Comparison of ENCODE assay signal across 10 mouse cellular contexts in the genomic region with DNA sequence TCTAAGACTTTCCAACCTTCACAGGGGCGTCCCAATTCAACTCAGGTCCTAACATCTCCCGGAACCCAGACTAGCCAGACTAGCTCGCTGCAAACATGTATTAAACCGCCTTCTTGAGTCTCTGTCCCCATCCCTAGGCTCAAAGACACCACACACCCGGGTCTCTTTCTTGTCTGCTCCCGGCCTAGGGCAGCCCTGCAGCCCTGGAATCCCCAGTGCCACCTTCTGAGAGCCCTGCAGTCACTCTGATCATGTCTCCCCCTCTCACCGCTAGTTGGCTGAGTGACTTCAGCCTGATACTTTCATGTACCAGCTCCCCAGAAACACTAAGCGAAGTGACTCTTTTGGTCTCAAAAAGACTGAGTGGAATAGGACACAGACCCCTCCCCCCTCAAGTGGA. TPM values are rescaled to one million over a fixed set of nuclear protein-coding genes. Genes with fewer than 3 reads are reported as not detected.
A peak's percentile ranks its signal among the peaks of the same experiment; 100 is the strongest.
DNase-seq lines count a peak whose midpoint lies in the region; ATAC-seq and TF ChIP-seq lines count a peak whose summit lies in the region.
"Had no signal": no experiment of that assay in that cellular context is flagged by ENCODE, and none has a peak within 500 bp of the region (broad histone marks: within the 10 kb centered on the region; RNA-seq: fewer than 3 reads in every experiment).

No protein-coding gene starts in this region.

- H3K4me2 ChIP-seq in hindbrain, embryonic 16.5 days (ENCODE audit: low read length): peak overlapping the region; percentile 91
- peak overlapping the region; percentile 81 for H3K4me2 ChIP-seq in neural tube, embryonic 11.5 days (ENCODE audit: low read depth)

- ATAC-seq in hindbrain, embryonic 16.5 days: no peak
- no peak for ATAC-seq in neural tube, embryonic 11.5 days (ENCODE audit: insufficient read depth, low FRiP score, low TSS enrichment)

- H3K9me3 ChIP-seq in hindbrain, embryonic 16.5 days (ENCODE audit: control insufficient read depth, low read length): no peaks in the 10 kb centered on the region
- no peaks in the 10 kb centered on the region for H3K9me3 ChIP-seq in neural tube, embryonic 11.5 days (ENCODE audit: control insufficient read depth, low read length)

- no peak for DNase-seq in layer of hippocampus, adult 2 months (ENCODE audit: low spot score in 2 of 2)
- no peak for DNase-seq in layer of hippocampus, adult 9-10 months (ENCODE audit: low spot score)
- no peak for DNase-seq in neural tube, embryonic 11.5 days (ENCODE audit: low spot score)
- no peak for DNase-seq in ovary, postnatal 10 days (ENCODE audit: low spot score)
- DNase-seq in frontal cortex, postnatal 36 days (ENCODE audit: low spot score in 2 of 2): no peak
- DNase-seq in cerebellum, postnatal 25 days: no peak
- DNase-seq: thymus, postnatal 25 days had no signal

- H3K4me1 ChIP-seq in embryonic fibroblast, embryonic 13.5 days (ENCODE audit: control insufficient read depth, insufficient read depth, low read length): no peaks in the 10 kb centered on the region; the same call in 1 of the 2 replicates
- peaks cover 13% of the 10 kb centered on the region for H3K4me1 ChIP-seq in hindbrain, embryonic 16.5 days (ENCODE audit: control insufficient read depth, insufficient read depth, low read depth, low read length)
- H3K4me1 ChIP-seq in neural tube, embryonic 11.5 days (ENCODE audit: control insufficient read depth, insufficient read depth, low read length): 0 out of 2 replicates have a peak, but pooled peaks cover 2% of the 10 kb centered on the region

- H3K4me3 ChIP-seq in layer of hippocampus, adult 2 months: peak overlapping the region; percentile 36
- H3K4me3 ChIP-seq in embryonic fibroblast, embryonic 13.5 days (ENCODE audit: insufficient read depth, low read length): 0 out of 2 replicates have a peak overlapping the region, but pooled peaks have one; percentile 22
- peak overlapping the region; percentile 48 for H3K4me3 ChIP-seq in hindbrain, embryonic 16.5 days (ENCODE audit: low read length)
- peak overlapping the region; percentile 40 for H3K4me3 ChIP-seq in neural tube, embryonic 11.5 days (ENCODE audit: low read depth, low read length)

- TF ChIP-seq CTCF in layer of hippocampus, adult 2 months (conservative IDR thresholded peaks at IDR 0.05): peak; percentile 50
- TF ChIP-seq CTCF in embryonic fibroblast, embryonic 13.5 days (IDR thresholded peaks at IDR 0.05; ENCODE audit: borderline replicate concordance, insufficient read depth, low read length): no peak

- no peak overlapping the region for H3K27ac ChIP-seq in layer of hippocampus, adult 2 months
- H3K27ac ChIP-seq in embryonic fibroblast, embryonic 13.5 days (ENCODE audit: insufficient read depth, low read length): no peak overlapping the region
- H3K27ac ChIP-seq in hindbrain, embryonic 16.5 days (ENCODE audit: low read depth, low read length): no peak overlapping the region
- no peak overlapping the region for H3K27ac ChIP-seq in neural tube, embryonic 11.5 days (ENCODE audit: low read depth, low read length)

- peaks cover 33% of the 10 kb centered on the region for H3K27me3 ChIP-seq in hindbrain, embryonic 16.5 days (replicated peaks; ENCODE audit: control insufficient read depth, insufficient read depth, low read length)
- peaks cover 45% of the 10 kb centered on the region for H3K27me3 ChIP-seq in neural tube, embryonic 11.5 days (ENCODE audit: control insufficient read depth, insufficient read depth, low read length)

- TF ChIP-seq POLR2A in embryonic fibroblast, embryonic 13.5 days (IDR thresholded peaks at IDR 0.05; ENCODE audit: low read depth, low read length): no peak

- H3K9ac ChIP-seq in hindbrain, embryonic 16.5 days (ENCODE audit: low read depth, low read length): peak overlapping the region; percentile 67; the same call in 1 of the 2 replicates
- peak overlapping the region; percentile 29; the same call in 1 of the 2 replicates for H3K9ac ChIP-seq in neural tube, embryonic 11.5 days (ENCODE audit: low read length)

- 6% methylated on average over 8 of the region's 8 CpGs for WGBS in hindbrain, embryonic 16.5 days
- WGBS in neural tube, embryonic 11.5 days: 4% methylated on average over 8 of the region's 8 CpGs

- no peaks in the 10 kb centered on the region for H3K36me3 ChIP-seq in hindbrain, embryonic 16.5 days (ENCODE audit: control insufficient read depth, insufficient read depth, low read length)
- no peaks in the 10 kb centered on the region for H3K36me3 ChIP-seq in neural tube, embryonic 11.5 days (ENCODE audit: control insufficient read depth, insufficient read depth, low read length)

RNA-seq across cellular contexts. Expression of gene Dusp15, which starts 7.9 kb away (rescaled TPM):
- total RNA-seq in layer of hippocampus, adult 2 months (2021): 10 to 100 TPM in 1 of 2 experiments, 1 to 10 TPM in 1; 9.3 to 11.9 TPM
- 2.2 and 3.5 TPM in 2 replicates for polyA plus RNA-seq in embryonic fibroblast, embryonic 13.5 days (2011; ENCODE audit: insufficient read length, low read depth, missing spikeins)
- 11.6 and 13.6 TPM in 2 replicates for polyA plus RNA-seq in hindbrain, embryonic 16.5 days (2015; fragmentation: Nextera tagmentation; extraction: Ambion mirVana)
- polyA plus RNA-seq in neural tube, embryonic 11.5 days (2014; fragmentation: Nextera tagmentation; extraction: Ambion mirVana): 1.4 TPM in 2 replicates
- total RNA-seq: neutrophil, adult 5-6 weeks had no signal

RNA-seq across cellular contexts. Expression of gene Foxs1, which starts 10.6 kb away (rescaled TPM):
- total RNA-seq in layer of hippocampus, adult 2 months (2021): under 1 TPM; 0.37 to 0.84 TPM
- polyA plus RNA-seq in embryonic fibroblast, embryonic 13.5 days (2011; ENCODE audit: insufficient read length, low read depth, missing spikeins): 12.2 and 30.1 TPM in 2 replicates
- 4.2 and 4.5 TPM in 2 replicates for polyA plus RNA-seq in hindbrain, embryonic 16.5 days (2015; fragmentation: Nextera tagmentation; extraction: Ambion mirVana)
- 0.46 and 1.2 TPM in 2 replicates for polyA plus RNA-seq in neural tube, embryonic 11.5 days (2014; fragmentation: Nextera tagmentation; extraction: Ambion mirVana)
- total RNA-seq: neutrophil, adult 5-6 weeks had no signal

RNA-seq across cellular contexts. Expression of gene Ttll9, which starts 18.7 kb away (rescaled TPM):
- 1 to 10 TPM in 1 of 2 experiments, under 1 TPM in 1; 0.79 to 1.5 TPM for total RNA-seq in layer of hippocampus, adult 2 months (2021)
- not detected in 2 replicates for polyA plus RNA-seq in embryonic fibroblast, embryonic 13.5 days (2011; ENCODE audit: insufficient read length, low read depth, missing spikeins)
- polyA plus RNA-seq in hindbrain, embryonic 16.5 days (2015; fragmentation: Nextera tagmentation; extraction: Ambion mirVana): 9.2 and 10.5 TPM in 2 replicates
- polyA plus RNA-seq in neural tube, embryonic 11.5 days (2014; fragmentation: Nextera tagmentation; extraction: Ambion mirVana): 1.6 and 1.7 TPM in 2 replicates
- total RNA-seq: neutrophil, adult 5-6 weeks had no signal

RNA-seq across cellular contexts. Expression of gene Mylk2, which starts 32.4 kb away (rescaled TPM):
- not detected for total RNA-seq in layer of hippocampus, adult 2 months (2021)
- polyA plus RNA-seq in embryonic fibroblast, embryonic 13.5 days (2011; ENCODE audit: insufficient read length, low read depth, missing spikeins): 0.93 and 1.1 TPM in 2 replicates
- polyA plus RNA-seq in hindbrain, embryonic 16.5 days (2015; fragmentation: Nextera tagmentation; extraction: Ambion mirVana): 0.21 and 0.44 TPM in 2 replicates
- polyA plus RNA-seq in neural tube, embryonic 11.5 days (2014; fragmentation: Nextera tagmentation; extraction: Ambion mirVana): not detected in 2 replicates
- total RNA-seq: neutrophil, adult 5-6 weeks had no signal
